Mouse (Mus musculus): ENCODE measurements at regions not wholly inside any gene's neighbourhood (a gene's known extent, or its start where the extent isn't known, plus 50 kb on each side); places are given as distances from the start of the nearest gene placed in this dataset.

DNA sequence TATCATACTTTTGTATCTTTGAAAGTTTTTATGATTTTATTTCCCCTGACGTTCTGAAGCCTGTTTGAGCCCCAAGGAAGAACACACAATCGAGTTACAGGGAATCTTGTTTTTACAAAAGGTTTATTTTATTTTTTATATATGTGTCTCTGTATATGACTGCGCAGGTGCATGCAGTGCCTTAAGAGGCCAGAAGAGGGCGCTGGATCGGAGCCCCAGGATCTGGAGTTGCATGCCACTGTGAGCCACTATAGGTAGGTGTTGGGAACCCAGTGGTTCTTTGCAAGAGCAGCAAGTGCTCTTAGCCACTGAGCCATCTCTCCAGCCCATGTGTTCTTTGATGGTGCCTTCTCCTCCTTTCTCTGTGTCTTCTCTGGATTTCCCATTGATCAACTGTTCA lies 292.3 kb downstream of the CK137956 start:
- no peak for TF ChIP-seq NRF1 (IDR thresholded peaks at IDR 0.05; ENCODE audit: low read depth, low read length)
- TF ChIP-seq POLR2AphosphoS2 (IDR thresholded peaks at IDR 0.05; ENCODE audit: low read depth, low read length), result no peak
- TF ChIP-seq E2F4 (IDR thresholded peaks at IDR 0.05; ENCODE audit: insufficient replicate concordance, low read depth, low read length), result no peak
- TF ChIP-seq CTCF (conservative IDR thresholded peaks at IDR 0.05 in 1 of 2, IDR thresholded peaks at IDR 0.05 in 1 of 2; ENCODE audit: low read depth in 2 of 2, low read length in 2 of 2), result no peak
- TF ChIP-seq CHD2 (IDR thresholded peaks at IDR 0.05; ENCODE audit: low read length), result no peak
- TF ChIP-seq KAT2A (IDR thresholded peaks at IDR 0.05; ENCODE audit: insufficient replicate concordance, low read length), result no peak
- TF ChIP-seq POLR2A (IDR thresholded peaks at IDR 0.05; ENCODE audit: low read depth, low read length), result no peak
- TF ChIP-seq GABPA (IDR thresholded peaks at IDR 0.05; ENCODE audit: insufficient replicate concordance, low read depth, low read length), result no peak
- TF ChIP-seq EP300 (IDR thresholded peaks at IDR 0.05; ENCODE audit: low read length), result no peak
- no peak for TF ChIP-seq MXI1 (IDR thresholded peaks at IDR 0.05; ENCODE audit: low read depth, low read length)
- TF ChIP-seq USF1 (IDR thresholded peaks at IDR 0.05; ENCODE audit: low read depth, low read length), result no peak
- no peak for TF ChIP-seq HCFC1 (IDR thresholded peaks at IDR 0.05; ENCODE audit: low read depth, low read length)
- no peak for TF ChIP-seq IRF4 (IDR thresholded peaks at IDR 0.05; ENCODE audit: low read depth, low read length)
- TF ChIP-seq SIN3A (IDR thresholded peaks at IDR 0.05; ENCODE audit: low read length), result no peak

Measured in CH12.LX (cell line).